Mouse (Mus musculus) layer of hippocampus, adult 9-11 months (tissue): Measurements from ENCODE around the gene Clip4.

ENCODE experiments used
- DNase-seq: peaks from one replicate; pipeline ENCODE4 v3.0.0; 2022

Gene Clip4

GRCm38 (mm10) chr17:71795521-71796205 lies 27.4 kb downstream of the Clip4 start:
- no peak for DNase-seq

DNA sequence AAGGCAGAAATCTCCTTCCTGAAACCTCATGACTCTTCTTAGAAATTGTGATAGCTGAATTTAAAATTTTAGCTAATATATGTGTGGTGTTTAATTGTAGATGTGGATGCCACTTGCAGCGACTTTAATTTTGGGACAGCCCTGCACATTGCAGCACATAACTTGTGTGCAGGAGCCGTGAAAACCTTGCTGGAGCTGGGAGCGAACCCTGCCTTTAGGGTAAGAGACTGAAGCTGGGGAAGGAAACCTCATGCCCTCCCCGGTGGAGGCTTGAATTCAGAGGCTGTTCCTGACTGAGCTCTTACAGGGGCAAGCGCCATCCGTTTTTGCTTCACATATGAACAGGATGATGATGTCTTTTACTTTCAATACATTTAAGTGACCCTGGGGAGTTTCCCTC lies 35.2 kb downstream of the Clip4 start:
- no peak for DNase-seq

GRCm38 (mm10) chr17:71803876-71804275 lies 35.6 kb downstream of the Clip4 start:
- no peak for DNase-seq

DNA sequence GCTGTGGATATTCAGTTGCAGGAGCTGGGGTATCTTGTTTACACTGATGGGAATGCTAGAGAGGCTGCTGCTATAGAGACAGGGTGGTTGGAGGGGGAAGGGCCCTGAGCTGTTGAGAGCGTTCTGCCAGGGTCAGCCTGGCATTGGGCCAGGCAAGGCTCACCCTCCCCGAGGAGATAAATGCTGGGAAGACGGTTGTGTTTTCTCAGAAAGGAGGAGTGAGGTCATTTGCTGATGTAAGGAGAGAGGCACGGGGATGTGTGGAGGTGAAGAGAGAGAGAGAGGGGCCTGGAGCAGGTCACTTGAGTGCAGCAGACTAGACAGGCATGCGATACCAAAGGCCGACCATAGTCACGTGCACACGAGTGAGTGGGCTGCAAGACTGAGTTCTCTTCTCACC lies 42.8 kb downstream of the Clip4 start:
- DNase-seq, result no peak

- DNase-seq, result no peak
These were observed 48.0 kb downstream of the Clip4 start for GRCm38 (mm10) chr17:71816136-71816864.

DNA sequence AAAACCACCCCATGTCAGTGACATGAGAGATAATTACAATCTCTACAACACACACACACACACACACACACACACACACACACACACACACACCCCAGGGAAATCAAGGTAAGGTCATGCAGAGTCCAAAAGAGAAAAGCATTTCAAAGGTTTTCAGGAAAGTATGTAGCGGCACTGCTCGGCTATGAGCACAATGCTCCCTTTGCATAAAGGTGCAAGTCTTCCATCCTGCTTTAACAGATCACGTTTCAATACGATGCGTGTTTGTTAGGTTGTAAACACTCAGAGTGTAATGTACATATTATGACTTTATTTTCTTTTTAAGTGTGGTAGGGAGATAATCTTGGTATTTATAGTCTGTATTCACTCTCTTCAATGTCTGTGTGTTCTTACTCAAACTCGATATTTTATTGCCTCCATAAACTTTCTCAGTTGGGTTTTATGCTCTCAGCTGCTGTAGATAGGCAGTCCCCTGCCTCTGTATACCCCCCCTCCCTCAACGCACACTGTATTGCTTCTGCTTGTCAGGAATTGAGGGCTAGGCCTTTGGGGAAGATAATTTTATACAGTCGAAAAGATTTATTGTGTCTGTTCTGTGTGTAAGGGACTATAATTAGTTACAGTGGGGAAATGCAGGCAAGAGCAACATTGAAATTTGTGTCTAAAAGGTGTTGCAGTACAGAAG lies 55.5 kb downstream of the Clip4 start:
- no peak for DNase-seq

GRCm38 (mm10) chr17:71826603-71827002 lies 58.3 kb downstream of the Clip4 start:
- no peak for DNase-seq

- DNase-seq, result no peak
These were observed 59.4 kb downstream of the Clip4 start for GRCm38 (mm10) chr17:71827627-71828026.

DNA sequence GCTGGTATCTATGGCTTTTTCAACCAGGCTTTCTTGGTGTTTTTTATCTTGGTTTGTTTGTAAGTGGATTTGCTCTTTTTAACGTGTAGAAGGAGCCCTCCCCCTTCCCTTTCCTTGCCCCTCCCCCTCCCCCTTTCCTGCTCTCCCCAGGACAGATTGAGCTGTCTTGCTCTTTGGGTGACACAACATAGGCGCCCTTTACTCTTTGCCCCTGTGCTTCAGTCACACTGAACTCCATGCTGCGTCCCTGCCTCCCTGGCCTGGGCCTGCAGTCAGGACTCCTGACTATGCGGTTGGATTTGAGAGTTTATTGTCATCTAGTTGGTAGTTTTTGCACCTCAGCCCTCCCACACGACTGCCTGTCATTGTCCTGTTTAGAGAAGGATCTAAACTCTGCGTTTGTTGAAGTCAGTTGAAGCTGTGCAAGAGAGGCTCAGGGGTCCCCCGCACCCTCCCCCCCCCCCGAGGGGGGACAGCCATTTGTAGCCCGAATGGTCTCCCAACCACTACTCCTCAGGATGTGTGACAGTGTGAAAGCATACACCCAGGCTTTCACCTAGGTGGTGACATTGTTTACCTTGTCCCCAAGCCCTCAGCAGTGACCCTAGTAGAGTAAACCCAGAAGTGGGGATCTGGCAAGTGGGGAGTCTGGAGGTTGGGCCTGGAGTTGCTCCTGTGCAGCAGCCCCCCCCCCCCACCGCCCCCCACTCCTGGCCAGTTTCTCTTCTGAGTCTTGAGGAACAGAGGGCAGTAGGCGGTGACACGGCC lies 60.6 kb downstream of the Clip4 start:
- DNase-seq, result no peak

- DNase-seq, result no peak
These were observed 63.7 kb downstream of the Clip4 start for GRCm38 (mm10) chr17:71831960-71832359.

DNA sequence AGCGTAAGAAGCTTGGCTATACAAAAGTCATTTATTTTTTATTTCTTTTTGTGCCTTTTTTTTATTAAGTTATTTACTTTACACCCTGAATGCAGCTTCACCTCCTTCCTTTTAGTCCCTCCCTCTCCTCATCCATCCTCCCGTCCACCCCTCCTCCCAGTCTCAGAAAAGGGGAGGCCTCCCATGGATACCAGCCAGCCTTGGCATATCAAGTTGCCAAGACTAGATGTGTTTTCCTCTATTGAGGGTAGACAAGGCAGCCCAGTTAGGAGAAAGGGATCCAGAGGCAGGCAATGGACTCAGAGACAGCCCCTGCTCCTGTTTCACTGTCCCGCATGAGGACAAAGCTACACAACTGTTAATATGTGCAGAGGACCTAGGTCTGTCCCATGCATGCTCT lies 93.9 kb downstream of the Clip4 start:
- DNase-seq, result no peak

GRCm38 (mm10) chr17:71862895-71863294 lies 94.6 kb downstream of the Clip4 start:
- no peak for DNase-seq

DNA sequence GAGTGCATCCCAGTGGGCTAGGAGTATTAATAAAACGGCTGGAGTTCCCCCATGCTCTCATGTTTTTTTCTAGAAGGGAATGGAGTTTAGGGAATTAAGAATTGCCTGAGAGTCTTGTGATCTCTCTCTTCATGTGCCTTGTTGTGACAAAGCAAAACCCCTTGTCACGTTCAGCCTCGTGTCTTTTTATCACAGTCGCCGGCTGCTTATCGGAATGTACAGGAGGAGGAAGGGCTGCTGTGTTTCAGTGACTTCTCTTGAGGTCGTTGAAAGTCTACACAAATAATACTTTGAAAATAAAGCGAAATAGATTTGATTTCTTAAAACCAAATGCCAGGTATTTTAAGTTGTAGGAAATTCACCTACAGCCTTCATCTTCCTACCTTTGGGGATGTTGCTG lies 95.8 kb downstream of the Clip4 start:
- DNase-seq, result no peak

GRCm38 (mm10) chr17:71865437-71865836 lies 97.2 kb downstream of the Clip4 start:
- no peak for DNase-seq

- no peak for DNase-seq
These were observed 99.6 kb downstream of the Clip4 start for GRCm38 (mm10) chr17:71867892-71868291.

DNA sequence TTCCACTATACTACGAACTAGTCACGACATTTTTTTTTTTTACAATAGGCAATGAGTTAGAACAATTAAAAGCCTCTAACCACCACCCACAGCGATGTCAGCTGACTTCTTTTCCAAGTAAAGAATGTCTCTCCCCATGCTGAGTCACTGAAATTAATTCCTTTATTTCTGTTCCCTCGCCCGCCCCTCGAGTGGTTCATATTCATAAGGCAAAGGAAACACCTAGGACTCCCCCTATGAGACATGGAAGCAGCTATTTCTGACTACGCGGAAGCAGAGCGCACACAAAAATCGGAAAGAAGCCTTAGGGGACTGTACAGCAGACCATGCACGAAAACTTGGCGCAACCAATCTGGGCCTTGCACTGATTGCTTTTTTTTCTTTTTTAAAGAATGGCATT lies 100.6 kb downstream of the Clip4 start:
- DNase-seq, result no peak

GRCm38 (mm10) chr17:71869372-71870231 lies 101.3 kb downstream of the Clip4 start:
- DNase-seq, result peak; percentile 14

DNA sequence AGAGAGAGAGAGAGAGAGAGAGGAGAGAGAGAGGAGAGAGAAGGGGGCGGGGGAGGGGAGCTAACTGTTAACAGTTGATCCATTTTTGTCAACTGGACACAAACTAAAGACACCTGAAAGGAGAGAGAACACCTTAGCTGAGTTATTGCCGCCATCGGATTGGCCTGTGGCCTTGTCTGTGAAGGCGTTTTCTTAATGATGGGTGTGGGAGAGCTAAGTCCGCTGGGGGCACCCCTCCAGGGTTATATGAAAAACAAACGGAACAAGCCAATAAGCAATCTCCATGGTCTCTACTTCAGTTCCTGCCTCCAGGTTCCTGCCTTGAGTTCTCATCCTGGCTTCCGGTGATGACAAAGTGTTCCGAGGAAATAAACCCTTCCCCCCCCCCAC lies 102.0 kb downstream of the Clip4 start:
- DNase-seq, result no peak

- no peak for DNase-seq
These were observed 102.4 kb downstream of the Clip4 start for GRCm38 (mm10) chr17:71870641-71871040.

GRCm38 (mm10) chr17:71871981-71872380 lies 103.7 kb downstream of the Clip4 start:
- DNase-seq, result no peak

GRCm38 (mm10) chr17:71872976-71873375 lies 104.7 kb downstream of the Clip4 start:
- DNase-seq, result no peak

DNA sequence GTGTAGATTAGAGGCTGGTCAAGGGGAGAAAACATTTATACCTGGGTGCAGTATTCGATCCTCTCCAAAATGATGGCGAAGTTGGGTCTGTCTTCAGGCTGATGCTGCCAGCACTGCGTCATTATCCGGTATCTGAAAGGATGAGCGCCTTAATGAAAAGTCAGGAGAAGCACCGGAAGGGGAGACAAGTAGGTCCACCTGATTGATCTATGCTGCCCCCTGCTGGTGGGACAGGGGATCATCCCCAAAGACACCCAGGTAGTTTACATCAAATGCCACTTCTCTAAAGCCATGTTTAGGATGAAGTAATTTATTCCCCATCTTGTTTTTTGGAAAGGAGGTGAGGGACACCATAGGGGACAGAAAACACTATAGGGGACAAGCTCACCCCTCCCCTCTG lies 105.8 kb downstream of the Clip4 start:
- no peak for DNase-seq
